Mouse (Mus musculus) brain, adult 10 weeks (tissue): ENCODE measurements around the gene Cylc2. TPM values are rescaled to one million over a fixed set of nuclear protein-coding genes. Genes with fewer than 3 reads are reported as not detected.

Experiments used
- polyA plus RNA-seq: library from polyadenylated mRNA; stranded (reverse); fragments of 350-450 nt; fragmentation: Illumina TruSeq; extraction: RNeasy Lipid Tissue Mini Kit (QIAGEN cat#74804); gene quantifications from one replicate; pipeline ENCODE4 v1.2.3, GENCODE M21; 2015; ENCODE audit warnings: low read depth, low replicate concordance

Cylc2 gene
- polyA plus RNA-seq: not detected

DNA sequence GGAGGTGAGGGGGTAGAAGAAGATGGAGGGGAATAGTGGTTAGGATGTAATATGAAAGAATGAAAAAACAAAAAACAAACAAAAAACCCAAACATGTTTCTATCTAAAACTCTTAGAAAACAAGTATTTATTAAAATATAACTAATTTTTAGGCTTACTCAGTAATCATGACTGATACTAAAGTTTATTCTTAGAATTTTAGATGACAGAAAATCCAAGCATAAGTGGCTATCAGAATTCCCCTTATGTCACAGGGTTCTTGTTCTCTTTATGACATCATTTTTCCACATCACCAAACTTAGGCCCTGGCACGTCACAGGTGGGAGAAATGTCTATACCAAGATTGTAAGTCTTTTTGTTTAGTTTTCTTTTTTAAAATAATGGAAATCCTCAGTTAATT lies at the start of gene Cylc2:
Cylc2 (plus strand) TSS at position 301 of the 400 bp plus-strand sequence.

